ENCODE assay signal across 22 mouse cellular contexts in genomic region chr13:71452258-71452657, GRCm38 (mm10).
A peak's percentile ranks its signal among the peaks of the same experiment; 100 is the strongest.
DNase-seq lines count a peak whose midpoint lies in the region; ATAC-seq and TF ChIP-seq lines count a peak whose summit lies in the region.
"Had no signal": no experiment of that assay in that cellular context is flagged by ENCODE, and none has a peak within 500 bp of the region (broad histone marks: within the 10 kb centered on the region; RNA-seq: fewer than 3 reads in every experiment).

No protein-coding gene starts in this region.

- H3K36me3 ChIP-seq in limb, embryonic 12.5 days: no peaks in the 10 kb centered on the region
- no peaks in the 10 kb centered on the region for H3K36me3 ChIP-seq in limb, embryonic 10.5 days
- H3K36me3 ChIP-seq in limb, embryonic 14.5 days (ENCODE audit: control insufficient read depth, insufficient read depth, low read length): no peaks in the 10 kb centered on the region
- no peaks in the 10 kb centered on the region for H3K36me3 ChIP-seq in heart, embryonic 11.5 days (ENCODE audit: control insufficient read depth, insufficient read depth, low read length)
- H3K36me3 ChIP-seq: embryonic facial prominence, embryonic 13.5 days; embryonic facial prominence, embryonic 15.5 days; forebrain, embryonic 15.5 days had no signal

- no peak for ATAC-seq in limb, embryonic 12.5 days (ENCODE audit: insufficient number of reproducible peaks, insufficient read depth, low FRiP score, low TSS enrichment, low read depth)
- ATAC-seq in limb, embryonic 14.5 days (ENCODE audit: low FRiP score, low read depth): no peak
- no peak for ATAC-seq in heart, embryonic 11.5 days (replicated peaks; ENCODE audit: insufficient number of reproducible peaks, low FRiP score, low TSS enrichment)
- ATAC-seq: forebrain, embryonic 13.5 days; forebrain, embryonic 15.5 days had no signal

- DNase-seq in limb, embryonic 10.5 days (ENCODE audit: low spot score): no peak
- DNase-seq in fat pad, adult 2 months (ENCODE audit: extremely low read depth, low read depth, low spot score): peak; percentile 58
- DNase-seq in gonadal fat pad, adult 2 months (ENCODE audit: low read depth): peak; percentile 70
- no peak for DNase-seq in limb, embryonic 14.5 days (ENCODE audit: low spot score)
- DNase-seq in kidney, adult 18-20 months: no peak
- DNase-seq: adrenal gland, adult 2 months; adrenal gland, postnatal 10 days; adrenal gland, postnatal 25 days; cerebellum, adult 11 months; cerebellum, adult 18-20 months; cerebellum, adult 8-10 months; cerebellum, adult 9-11 months; cerebellum, postnatal 14 days; cerebellum, postnatal 36 days; embryo, embryonic 11 days had no signal

- H3K4me2 ChIP-seq in limb, embryonic 12.5 days: no peak overlapping the region
- no peak overlapping the region for H3K4me2 ChIP-seq in limb, embryonic 14.5 days (replicated peaks; ENCODE audit: low read depth, low read length, severe bottlenecking)
- H3K4me2 ChIP-seq in heart, embryonic 11.5 days: no peak overlapping the region
- H3K4me2 ChIP-seq: embryonic facial prominence, embryonic 13.5 days; embryonic facial prominence, embryonic 15.5 days; forebrain, embryonic 13.5 days; forebrain, embryonic 15.5 days had no signal

- no peaks in the 10 kb centered on the region for H3K9me3 ChIP-seq in limb, embryonic 12.5 days
- H3K9me3 ChIP-seq in limb, embryonic 10.5 days (replicated peaks): no peaks in the 10 kb centered on the region
- no peaks in the 10 kb centered on the region for H3K9me3 ChIP-seq in limb, embryonic 14.5 days (ENCODE audit: control insufficient read depth, low read length)
- no peaks in the 10 kb centered on the region for H3K9me3 ChIP-seq in heart, embryonic 11.5 days (replicated peaks; ENCODE audit: control insufficient read depth, low read length)
- H3K9me3 ChIP-seq: embryonic facial prominence, embryonic 13.5 days; embryonic facial prominence, embryonic 15.5 days; forebrain, embryonic 13.5 days; forebrain, embryonic 15.5 days had no signal

- peaks cover 16% of the 10 kb centered on the region; the same call in 1 of the 2 replicates for H3K4me1 ChIP-seq in limb, embryonic 12.5 days (replicated peaks)
- no peaks in the 10 kb centered on the region for H3K4me1 ChIP-seq in limb, embryonic 10.5 days
- no peaks in the 10 kb centered on the region; the same call in 1 of the 2 replicates for H3K4me1 ChIP-seq in limb, embryonic 14.5 days (ENCODE audit: control insufficient read depth, insufficient read depth, low read length)
- H3K4me1 ChIP-seq in heart, embryonic 11.5 days (ENCODE audit: control insufficient read depth, insufficient read depth, low read length): no peaks in the 10 kb centered on the region
- H3K4me1 ChIP-seq: embryonic facial prominence, embryonic 13.5 days; embryonic facial prominence, embryonic 15.5 days; forebrain, embryonic 13.5 days had no signal

- H3K9ac ChIP-seq in limb, embryonic 12.5 days (replicated peaks): no peak overlapping the region
- H3K9ac ChIP-seq in limb, embryonic 14.5 days (ENCODE audit: low read depth, low read length, severe bottlenecking): no peak overlapping the region
- H3K9ac ChIP-seq in heart, embryonic 11.5 days (ENCODE audit: low read depth, low read length): no peak overlapping the region
- H3K9ac ChIP-seq: embryonic facial prominence, embryonic 13.5 days; embryonic facial prominence, embryonic 15.5 days; forebrain, embryonic 13.5 days; forebrain, embryonic 15.5 days had no signal

- TF ChIP-seq POLR2A in limb, embryonic 14.5 days (IDR thresholded peaks at IDR 0.05; ENCODE audit: borderline replicate concordance, extremely low read depth, insufficient read depth, insufficient read length): no peak

- H3K27ac ChIP-seq in limb, embryonic 12.5 days: peak overlapping the region; percentile 72
- H3K27ac ChIP-seq in limb, embryonic 10.5 days: no peak overlapping the region
- H3K27ac ChIP-seq in limb, embryonic 14.5 days (replicated peaks; ENCODE audit: low read depth, low read length): peak overlapping the region; percentile 21; the same call in 1 of the 2 replicates
- no peak overlapping the region for H3K27ac ChIP-seq in heart, embryonic 11.5 days (ENCODE audit: low read depth, low read length)
- H3K27ac ChIP-seq: embryonic facial prominence, embryonic 13.5 days; embryonic facial prominence, embryonic 15.5 days; forebrain, embryonic 13.5 days; forebrain, embryonic 15.5 days had no signal

- no peak overlapping the region for H3K4me3 ChIP-seq in limb, embryonic 12.5 days (replicated peaks)
- no peak overlapping the region for H3K4me3 ChIP-seq in limb, embryonic 10.5 days
- H3K4me3 ChIP-seq in limb, embryonic 14.5 days (replicated peaks; ENCODE audit: low read length): no peak overlapping the region
- H3K4me3 ChIP-seq in heart, embryonic 11.5 days (ENCODE audit: low read depth, low read length): no peak overlapping the region
- H3K4me3 ChIP-seq: embryonic facial prominence, embryonic 13.5 days; embryonic facial prominence, embryonic 15.5 days; erythroblast, embryonic 14.5 days; forebrain, embryonic 13.5 days; forebrain, embryonic 15.5 days had no signal

- H3K27me3 ChIP-seq in limb, embryonic 12.5 days: peaks cover 39% of the 10 kb centered on the region
- H3K27me3 ChIP-seq in limb, embryonic 10.5 days (ENCODE audit: low read depth, poor library complexity, severe bottlenecking): peaks cover 49% of the 10 kb centered on the region
- peaks cover 3% of the 10 kb centered on the region; the same call in 1 of the 2 replicates for H3K27me3 ChIP-seq in limb, embryonic 14.5 days (ENCODE audit: control insufficient read depth, insufficient read depth, low read length)
- no peaks in the 10 kb centered on the region; the same call in 1 of the 2 replicates for H3K27me3 ChIP-seq in heart, embryonic 11.5 days (ENCODE audit: control insufficient read depth, insufficient read depth, low read length)

- WGBS in limb, embryonic 12.5 days: 87% methylated on average over 5 of the region's 5 CpGs
- WGBS in limb, embryonic 10.5 days: 92% methylated on average over 5 of the region's 5 CpGs
- WGBS in limb, embryonic 14.5 days: 72% methylated on average over 5 of the region's 5 CpGs
- WGBS in heart, embryonic 11.5 days (ENCODE audit: insufficient replicate concordance): 83% methylated on average over 5 of the region's 5 CpGs

Comparison
In these comparisons a context has a peak if more than half of its experiments do, and no peak if none do; other contexts are left out.
1. H3K27ac ChIP-seq: peak in limb, embryonic 12.5 days (single experiment) and limb, embryonic 14.5 days (single experiment); none in limb, embryonic 10.5 days (single experiment) and heart, embryonic 11.5 days (single experiment).
2. DNase-seq: peak in fat pad, adult 2 months (single experiment) and gonadal fat pad, adult 2 months (single experiment); none in limb, embryonic 10.5 days (single experiment), limb, embryonic 14.5 days (single experiment) and kidney, adult 18-20 months (single experiment).